Mouse (Mus musculus) right cerebral cortex, postnatal 4 days (tissue): ENCODE data around the gene Sbk3.
"Not testable (repeated sequence)": the region's sequence is repeated elsewhere in the genome, so short reads cannot be mapped to it uniquely, and the experiment has no call there.

Experiments used
- DNase-seq: peaks from one replicate; pipeline ENCODE4 v3.0.0-alpha.2; 2022

Gene Sbk3

GRCm38 (mm10) chr7:4971068-4971467, at the start of gene Sbk3:
Sbk3 (minus strand) TSS chr7:4971168.
- no peak for DNase-seq

- no peak for DNase-seq
Measured at GRCm38 (mm10) chr7:5020685-5021084, 49.7 kb upstream of the Sbk3 start.

GRCm38 (mm10) chr7:5020000-5020681, 49.2 kb upstream of the Sbk3 start, which contains the start of the genes Zfp865 and Ccdc106:
Zfp865 (plus strand) TSS chr7:5020376.
Ccdc106 (plus strand) TSS chr7:5020553.
- peak; percentile 99 for DNase-seq

GRCm38 (mm10) chr7:5019576-5019975, 48.6 kb upstream of the Sbk3 start:
- DNase-seq = not testable (repeated sequence)

GRCm38 (mm10) chr7:5017931-5018330, 47.0 kb upstream of the Sbk3 start:
- DNase-seq = no peak

- DNase-seq = no peak
Measured at GRCm38 (mm10) chr7:5017352-5017751, 46.4 kb upstream of the Sbk3 start.

GRCm38 (mm10) chr7:5016920-5017319, 46.0 kb upstream of the Sbk3 start:
- no peak for DNase-seq

GRCm38 (mm10) chr7:5016057-5016456, 45.1 kb upstream of the Sbk3 start:
- DNase-seq = no peak

GRCm38 (mm10) chr7:5015118-5016001, 44.4 kb upstream of the Sbk3 start, which contains the start of gene Gm44973:
Gm44973 (plus strand) TSS chr7:5015496.
- peak; percentile 95 for DNase-seq

- DNase-seq = peak; percentile 95
Measured at GRCm38 (mm10) chr7:5014251-5015117, 43.5 kb upstream of the Sbk3 start, which contains the start of the genes Zfp524 and Fiz1. Zfp524 (plus strand) TSS chr7:5014415. Fiz1 (minus strand) TSS chr7:5014697.

GRCm38 (mm10) chr7:5012681-5013513, 41.9 kb upstream of the Sbk3 start:
- no peak for DNase-seq

- no peak for DNase-seq
Measured at GRCm38 (mm10) chr7:5008229-5008628, 37.3 kb upstream of the Sbk3 start.

- DNase-seq = not testable (repeated sequence)
Measured at GRCm38 (mm10) chr7:5002876-5003275, 31.9 kb upstream of the Sbk3 start.

GRCm38 (mm10) chr7:4999876-5000275, 28.9 kb upstream of the Sbk3 start:
- no peak for DNase-seq

GRCm38 (mm10) chr7:4996934-4997333, 26.0 kb upstream of the Sbk3 start:
- no peak for DNase-seq

- DNase-seq = peak; percentile 98
Measured at GRCm38 (mm10) chr7:4996003-4996895, 25.3 kb upstream of the Sbk3 start, which contains the start of gene Zfp579. Zfp579 (minus strand) TSS chr7:4996158.

GRCm38 (mm10) chr7:4995268-4996002, 24.5 kb upstream of the Sbk3 start:
- DNase-seq = no peak

- no peak for DNase-seq
Measured at GRCm38 (mm10) chr7:4993999-4994788, 23.2 kb upstream of the Sbk3 start.
